Mouse (Mus musculus) embryonic facial prominence, embryonic 10.5 days (tissue): ENCODE results near the gene Rgl2. TPM values are rescaled to one million over a fixed set of nuclear protein-coding genes. Genes with fewer than 3 reads are reported as not detected.
"Not testable (repeated sequence)": the region's sequence is repeated elsewhere in the genome, so short reads cannot be mapped to it uniquely, and the experiment has no call there.

Experiments
- DNase-seq: peaks from one replicate; pipeline ENCODE4 v3.0.0-alpha.2; 2017; ENCODE audit warnings: low spot score
- H3K27ac ChIP-seq: fragments of 300-500 bp; sonication (generic); replicated peaks from 2 replicates; pipeline ENCODE4 v1.5.1; 2016; ENCODE audit warnings: mild to moderate bottlenecking
- H3K27me3 ChIP-seq: fragments of 300-500 bp; sonication (generic); replicated peaks from 2 replicates; pipeline ENCODE4 v1.6.1; 2016; ENCODE audit warnings: low read depth, mild to moderate bottlenecking; ENCODE audit not compliant: poor library complexity, severe bottlenecking
- H3K36me3 ChIP-seq: fragments of 300-500 bp; sonication (generic); replicated peaks from 2 replicates; pipeline ENCODE4 v1.6.1; 2016; ENCODE audit warnings: mild to moderate bottlenecking, moderate library complexity
- H3K4me1 ChIP-seq: fragments of 300-500 bp; sonication (generic); 2 replicates; pipeline ENCODE4 v1.6.1; 2016
- H3K4me3 ChIP-seq: fragments of 300-500 bp; sonication (generic); 2 replicates; pipeline ENCODE4 v1.5.1; 2016; ENCODE audit warnings: mild to moderate bottlenecking, moderate library complexity
- H3K9me3 ChIP-seq: fragments of 300-500 bp; sonication (generic); 2 replicates; pipeline ENCODE4 v1.6.1; 2016; ENCODE audit warnings: mild to moderate bottlenecking
- WGBS: fragments of 180-500 bp; shearing (Covaris S2); methylation state at CpG from one replicate; pipeline ENCODE4 v1.1.7; 2016; 5-methylcytosine and 5-hydroxymethylcytosine counted together
- polyA plus RNA-seq: library from polyadenylated mRNA; unstranded; fragments of >200 nt; fragmentation: Nextera tagmentation; extraction: Ambion mirVana; gene quantifications from 2 replicates; pipeline ENCODE4 v1.2.1, GENCODE M21; 2016

The Rgl2 gene
- polyA plus RNA-seq, 1 experiment from 2014 or later = 41.0 TPM

DNA sequence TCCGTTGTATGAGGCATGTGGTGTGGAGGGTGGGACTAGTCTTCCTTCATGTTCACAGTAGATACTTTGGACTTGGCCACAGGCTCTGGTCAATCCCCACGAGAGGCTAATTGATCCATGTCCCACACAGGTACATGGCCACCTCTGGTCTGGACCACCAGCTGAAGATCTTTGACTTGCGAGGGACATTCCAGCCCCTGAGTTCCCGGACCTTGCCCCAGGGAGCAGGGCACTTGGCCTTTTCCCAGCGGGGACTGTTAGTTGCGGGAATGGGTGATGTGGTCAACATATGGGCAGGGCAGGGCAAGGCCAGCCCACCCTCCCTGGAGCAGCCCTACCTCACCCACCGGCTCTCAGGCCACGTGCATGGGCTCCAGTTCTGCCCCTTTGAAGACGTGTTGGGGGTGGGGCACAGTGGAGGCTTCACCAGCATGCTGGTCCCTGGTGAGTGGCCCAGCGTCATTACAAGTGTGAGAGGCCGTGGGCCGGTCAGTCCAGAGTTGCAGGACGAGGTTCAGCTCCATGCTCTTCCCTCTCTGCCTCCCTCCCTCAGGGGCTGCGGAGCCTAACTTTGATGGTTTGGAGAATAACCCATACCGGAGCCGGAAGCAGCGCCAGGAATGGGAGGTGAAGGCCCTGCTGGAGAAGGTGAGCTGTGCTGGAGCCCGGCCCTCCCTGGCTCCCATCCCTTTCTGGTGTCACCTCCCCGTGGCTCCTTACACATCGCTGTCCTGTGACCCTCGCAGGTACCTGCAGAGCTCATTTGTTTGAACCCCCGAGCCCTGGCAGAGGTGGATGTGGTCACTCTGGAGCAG lies 19.0 kb downstream of the Rgl2 start:
- peaks cover 37% of the 10 kb centered on the region for H3K4me1 ChIP-seq
- H3K36me3 ChIP-seq = peaks cover 93% of the 10 kb centered on the region
- no peak overlapping the region for H3K27ac ChIP-seq
- no peaks in the 10 kb centered on the region for H3K27me3 ChIP-seq
- peak; percentile 8 for DNase-seq
- H3K9me3 ChIP-seq = no peaks in the 10 kb centered on the region
- WGBS = 89% methylated on average over 22 of the region's 22 CpGs
- peak overlapping the region; percentile 25; the same call in 1 of the 2 replicates for H3K4me3 ChIP-seq

DNA sequence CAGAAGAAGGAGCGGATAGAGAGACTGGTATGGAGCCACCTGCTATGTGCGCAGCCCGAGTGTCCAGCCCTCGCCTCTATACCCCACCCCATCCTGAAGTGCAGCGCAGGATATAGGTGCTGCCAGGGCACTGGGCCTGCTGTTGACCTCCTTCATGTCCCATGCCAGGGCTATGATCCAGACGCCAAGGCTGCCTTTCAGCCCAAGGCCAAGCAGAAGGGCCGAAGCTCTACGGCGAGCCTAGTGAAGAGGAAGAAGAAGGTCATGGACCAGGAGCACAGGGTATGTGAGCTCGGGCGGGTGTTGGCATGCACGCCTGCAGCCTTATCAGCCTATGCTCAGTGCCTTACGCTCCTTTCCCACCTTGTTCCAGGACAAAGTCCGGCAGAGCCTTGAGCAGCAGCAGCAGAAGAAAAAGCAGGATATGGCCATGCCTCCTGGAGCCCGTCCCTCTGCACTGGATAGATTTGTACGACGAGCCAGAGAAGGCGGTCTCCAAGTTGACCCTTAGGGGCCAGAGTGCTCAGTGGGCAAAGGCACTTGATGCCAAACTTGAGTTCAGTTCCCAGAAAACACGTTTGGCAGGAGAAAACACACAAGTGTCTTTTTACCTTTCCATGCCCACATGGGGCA lies 19.7 kb downstream of the Rgl2 start:
- peak; percentile 7 for DNase-seq

GRCm38 (mm10) chr17:33950131-33950625 lies 20.8 kb downstream of the Rgl2 start:
- Histone ChIP-seq H3K4me1 (peaks cover 51% of the 10 kb centered on the region), H3K36me3 (peaks cover 89% of the 10 kb centered on the region), H3K27me3 (no peaks in the 10 kb centered on the region), H3K9me3 (no peaks in the 10 kb centered on the region), H3K4me3 (peak overlapping the region; percentile 85), H3K27ac (peak overlapping the region; percentile 86)
- 71% methylated on average over 10 of the region's 10 CpGs for WGBS
- DNase-seq = no peak

More for the DNA sequence above, 19.7 kb downstream of the Rgl2 start:
- Histone ChIP-seq H3K27ac (no peak overlapping the region), H3K27me3 (no peaks in the 10 kb centered on the region), H3K4me3 (peak overlapping the region; percentile 25; the same call in 1 of the 2 replicates), H3K9me3 (no peaks in the 10 kb centered on the region), H3K36me3 (peaks cover 93% of the 10 kb centered on the region), H3K4me1 (peaks cover 44% of the 10 kb centered on the region)
- WGBS = 93% methylated on average over 19 of the region's 19 CpGs

- Histone ChIP-seq H3K9me3 (no peaks in the 10 kb centered on the region), H3K4me3 (peak within 1 kb of the TSS; percentile 85), H3K4me1 (peaks cover 52% of the 10 kb centered on the region), H3K27me3 (no peaks in the 10 kb centered on the region), H3K27ac (peak within 1 kb of the TSS; percentile 86), H3K36me3 (peaks cover 78% of the 10 kb centered on the region)
- WGBS = under 1% methylated on average over 45 of the region's 45 CpGs
- DNase-seq = peak; percentile 90
Measured at GRCm38 (mm10) chr17:33951021-33951946, 21.9 kb downstream of the Rgl2 start, which contains the start of gene B3galt4. Gene B3galt4 (minus strand): TSS chr17:33951488.

- H3K9me3 ChIP-seq, H3K27ac ChIP-seq, DNase-seq, H3K27me3 ChIP-seq: not testable (repeated sequence)
- peaks cover 71% of the 10 kb centered on the region for H3K36me3 ChIP-seq
- 82% methylated on average over 13 of the region's 13 CpGs for whole genome bisulfite sequencing
- peak overlapping the region; percentile 85 for H3K4me3 ChIP-seq
- H3K4me1 ChIP-seq = peaks cover 58% of the 10 kb centered on the region
Measured at GRCm38 (mm10) chr17:33952015-33952414, 22.7 kb downstream of the Rgl2 start.

DNA sequence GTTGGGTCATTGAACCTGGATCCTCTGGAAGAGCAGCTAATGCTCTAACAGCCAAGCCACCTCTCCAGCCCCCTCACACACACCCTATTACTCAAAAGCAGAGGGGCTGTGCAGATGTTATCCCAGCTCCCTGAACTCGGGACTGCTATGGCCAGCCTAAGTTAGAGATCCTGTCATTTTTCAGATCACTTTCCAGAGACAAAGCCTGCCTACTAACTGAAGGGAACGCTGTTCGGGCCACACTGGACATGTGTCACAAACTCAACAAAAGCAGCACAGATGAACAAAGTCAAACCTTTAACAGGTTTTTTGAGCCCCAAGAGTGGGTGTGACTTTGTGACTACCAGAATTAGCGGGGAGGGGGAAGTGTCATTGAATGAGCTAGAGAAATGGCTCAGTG lies 23.5 kb downstream of the Rgl2 start:
- DNase-seq = no peak
- Histone ChIP-seq H3K4me1 (peaks cover 58% of the 10 kb centered on the region), H3K36me3 (peaks cover 65% of the 10 kb centered on the region), H3K27me3 (no peaks in the 10 kb centered on the region), H3K27ac (no peak overlapping the region), H3K9me3 (no peaks in the 10 kb centered on the region), H3K4me3 (peak overlapping the region; percentile 85)
- WGBS = 88% methylated on average over 4 of the region's 4 CpGs

- H3K27me3 ChIP-seq = no peaks in the 10 kb centered on the region
- DNase-seq = no peak
- H3K27ac ChIP-seq = no peak overlapping the region; the same call in 1 of the 2 replicates
- peak overlapping the region; percentile 85 for H3K4me3 ChIP-seq
- 86% methylated on average over 3 of the region's 3 CpGs for WGBS
- H3K36me3 ChIP-seq = peaks cover 65% of the 10 kb centered on the region
- H3K9me3 ChIP-seq = no peaks in the 10 kb centered on the region
- peaks cover 58% of the 10 kb centered on the region for H3K4me1 ChIP-seq
Measured at GRCm38 (mm10) chr17:33953310-33953709, 24.0 kb downstream of the Rgl2 start.

GRCm38 (mm10) chr17:33953961-33954565 lies 24.7 kb downstream of the Rgl2 start:
- peaks cover 58% of the 10 kb centered on the region for H3K4me1 ChIP-seq
- peak overlapping the region; percentile 85 for H3K4me3 ChIP-seq
- H3K36me3 ChIP-seq = peaks cover 65% of the 10 kb centered on the region
- no peaks in the 10 kb centered on the region for H3K27me3 ChIP-seq
- WGBS = 36% methylated on average over 5 of the region's 5 CpGs
- DNase-seq = no peak
- peak overlapping the region; percentile 95 for H3K27ac ChIP-seq
- H3K9me3 ChIP-seq = no peaks in the 10 kb centered on the region

- peak; percentile 12 for DNase-seq
- Histone ChIP-seq H3K4me1 (peaks cover 55% of the 10 kb centered on the region), H3K36me3 (peaks cover 65% of the 10 kb centered on the region), H3K4me3 (peak overlapping the region; percentile 85), H3K27ac (peak overlapping the region; percentile 95), H3K27me3 (no peaks in the 10 kb centered on the region), H3K9me3 (no peaks in the 10 kb centered on the region)
- WGBS = under 1% methylated on average over 33 of the region's 33 CpGs
Measured at GRCm38 (mm10) chr17:33954646-33955554, 25.6 kb downstream of the Rgl2 start.

- under 1% methylated on average over 50 of the region's 50 CpGs for WGBS
- peak within 1 kb of the TSS; percentile 95 for H3K27ac ChIP-seq
- no peaks in the 10 kb centered on the region for H3K9me3 ChIP-seq
- peaks cover 48% of the 10 kb centered on the region for H3K4me1 ChIP-seq
- H3K27me3 ChIP-seq = no peaks in the 10 kb centered on the region
- H3K36me3 ChIP-seq = peaks cover 65% of the 10 kb centered on the region
- H3K4me3 ChIP-seq = peak within 1 kb of the TSS; percentile 85
- peak; percentile 96 for DNase-seq
Measured at GRCm38 (mm10) chr17:33955555-33956214, 26.3 kb downstream of the Rgl2 start, which contains the start of the genes Vps52 and Rps18. Gene Vps52 (plus strand): TSS chr17:33955812. Gene Rps18 (minus strand): TSS chr17:33956001.
